ENCODE assay signal across 8 mouse cellular contexts in genomic region chr2:163823771-163824170, GRCm38 (mm10). TPM values are rescaled to one million over a fixed set of nuclear protein-coding genes. Genes with fewer than 3 reads are reported as not detected.
DNase-seq lines count a peak whose midpoint lies in the region; ATAC-seq lines count a peak whose summit lies in the region.

No protein-coding gene starts in this region.

- no peaks in the 10 kb centered on the region for H3K9me3 ChIP-seq in liver, embryonic 11.5 days (ENCODE audit: control insufficient read depth, low read length)
- H3K9me3 ChIP-seq in stomach, embryonic 15.5 days, result no peaks in the 10 kb centered on the region

- peak; percentile 32 for DNase-seq in urinary bladder, postnatal 14 days (ENCODE audit: low spot score)
- DNase-seq in urinary bladder, postnatal 25 days (ENCODE audit: low spot score), result no peak
- DNase-seq in heart, postnatal 10 days, result peak; percentile 32 to 41
- DNase-seq in liver, embryonic 11.5 days (ENCODE audit: low spot score), result peak; percentile 43
- DNase-seq in T-cell, adult 2 months (ENCODE audit: low spot score), result no peak
- no peak for DNase-seq in thymus, postnatal 14 days

- H3K36me3 ChIP-seq in liver, embryonic 11.5 days (ENCODE audit: control insufficient read depth, insufficient read depth, low read length), result no peaks in the 10 kb centered on the region
- H3K36me3 ChIP-seq in stomach, embryonic 15.5 days, result no peaks in the 10 kb centered on the region

- no peak overlapping the region for H3K4me3 ChIP-seq in liver, embryonic 11.5 days (ENCODE audit: low read depth, low read length)
- H3K4me3 ChIP-seq in stomach, embryonic 15.5 days (replicated peaks), result no peak overlapping the region

- no peaks in the 10 kb centered on the region for H3K27me3 ChIP-seq in liver, embryonic 11.5 days (replicated peaks; ENCODE audit: control insufficient read depth, insufficient read depth, low read length)
- no peaks in the 10 kb centered on the region for H3K27me3 ChIP-seq in stomach, embryonic 15.5 days (replicated peaks)

- ATAC-seq in liver, embryonic 11.5 days (replicated peaks; ENCODE audit: low FRiP score), result peak; percentile 71
- ATAC-seq in stomach, embryonic 15.5 days (ENCODE audit: insufficient read depth, low FRiP score, low read depth), result peak; percentile 69
- no peak for ATAC-seq in erythroblast, adult 5-6 weeks (replicated peaks; ENCODE audit: low FRiP score, poor library complexity, severe bottlenecking)

- no peaks in the 10 kb centered on the region for H3K4me1 ChIP-seq in liver, embryonic 11.5 days (replicated peaks; ENCODE audit: control insufficient read depth, insufficient read depth, low read length)
- H3K4me1 ChIP-seq in stomach, embryonic 15.5 days, result no peaks in the 10 kb centered on the region

- no peak overlapping the region for H3K9ac ChIP-seq in liver, embryonic 11.5 days (ENCODE audit: low read depth, low read length)
- H3K9ac ChIP-seq in stomach, embryonic 15.5 days, result no peak overlapping the region

- H3K27ac ChIP-seq in liver, embryonic 11.5 days (ENCODE audit: low read depth, low read length), result no peak overlapping the region
- H3K27ac ChIP-seq in stomach, embryonic 15.5 days, result no peak overlapping the region

- intact Hi-C loops in heart, postnatal 10 days (cut with DNase I), result loop anchor here (1.0 to 5.0 kb wide), 3 partner anchors 86 to 288 kb away; partner anchors contain the start of gene Ttpal

- H3K4me2 ChIP-seq in liver, embryonic 11.5 days, result no peak overlapping the region
- H3K4me2 ChIP-seq in stomach, embryonic 15.5 days, result peak overlapping the region; percentile 33

- 37% methylated on average over 11 of the region's 11 CpGs for WGBS in liver, embryonic 11.5 days
- WGBS in stomach, embryonic 15.5 days, result 32% methylated on average over 11 of the region's 11 CpGs

RNA-seq across cellular contexts. Expression of gene Ccn5, which starts 3.1 kb away (rescaled TPM):
- total RNA-seq in heart, postnatal 10 days (2021), result 1 to 10 TPM in 1 of 2 experiments, under 1 TPM in 1; 0.97 to 1.1 TPM
- not detected in 2 replicates for polyA plus RNA-seq in liver, embryonic 11.5 days (2014; fragmentation: Nextera tagmentation; extraction: Ambion mirVana)
- 0.19 TPM in 1 of 2 replicates, not detected in the other for polyA plus RNA-seq in stomach, embryonic 15.5 days (2015; fragmentation: Nextera tagmentation; extraction: Ambion mirVana)
- total RNA-seq in erythroblast, adult 5-6 weeks (2015; ENCODE audit: low replicate concordance), result 0.84 TPM in 1 of 2 replicates, not detected in the other
- total RNA-seq in erythroblast, adult 5-6 weeks (2017; ENCODE audit: low replicate concordance), result 0.51 TPM in 1 of 2 replicates, not detected in the other

RNA-seq across cellular contexts. Expression of gene Kcnk15, which starts 29.7 kb away (rescaled TPM):
- not detected for total RNA-seq in heart, postnatal 10 days (2021)
- not detected in 2 replicates for polyA plus RNA-seq in liver, embryonic 11.5 days (2014; fragmentation: Nextera tagmentation; extraction: Ambion mirVana)
- polyA plus RNA-seq in stomach, embryonic 15.5 days (2015; fragmentation: Nextera tagmentation; extraction: Ambion mirVana), result not detected in 2 replicates
- not detected in 2 replicates for total RNA-seq in erythroblast, adult 5-6 weeks (2015; ENCODE audit: low replicate concordance)
- not detected in 2 replicates for total RNA-seq in erythroblast, adult 5-6 weeks (2017; ENCODE audit: low replicate concordance)

Comparison
In these comparisons a context has a peak if more than half of its experiments do, and no peak if none do; other contexts are left out.
1. DNase-seq: peak in urinary bladder, postnatal 14 days (single experiment), heart, postnatal 10 days (2 of 2) and liver, embryonic 11.5 days (single experiment); none in urinary bladder, postnatal 25 days (single experiment), T-cell, adult 2 months (single experiment) and thymus, postnatal 14 days (single experiment).